Mouse (Mus musculus): Measurements from ENCODE around the gene Prkaca.
A peak's percentile ranks its signal among the peaks of the same experiment; 100 is the strongest.

GRCm38 (mm10) chr8:84039050-84039449 lies 66.3 kb downstream of the Prkaca start:
- TF ChIP-seq CTCF (IDR thresholded peaks at IDR 0.05; ENCODE audit: borderline replicate concordance, control insufficient read depth, extremely low read depth, insufficient read depth, low read length, poor library complexity) (peak; percentile 67; the same call in 1 of the 2 replicates), POLR2A (IDR thresholded peaks at IDR 0.05; ENCODE audit: control insufficient read depth, extremely low read depth, insufficient read depth, low read length, poor library complexity) (0 out of 2 replicates have a peak, but pooled peaks have one; percentile 29)

Data from thymus, adult 2 months (tissue).